Mouse (Mus musculus) liver, embryonic 14.5 days (tissue): ENCODE results near the gene Racgap1. TPM values are rescaled to one million over a fixed set of nuclear protein-coding genes. Genes with fewer than 3 reads are reported as not detected.

Source experiments
- ATAC-seq: fragments of 200-750 bp; cut with Nextera tagmentation; 2 replicates; pipeline ENCODE4 v1.8.0; 2017; ENCODE audit warnings: moderate number of reproducible peaks, mild to moderate bottlenecking, moderate library complexity; ENCODE audit not compliant: insufficient read depth
- DNase-seq, 3 experiments: peaks; one replicate each; pipeline ENCODE4 v3.0.0-alpha.2; 2012 to 2013; ENCODE audit warnings: low read depth in 3 of 3, low spot score in 3 of 3
- H3K27ac ChIP-seq: fragments of 300-500 bp; sonication (generic); 2 replicates; pipeline ENCODE4 v1.5.1; 2014; ENCODE audit warnings: moderate library complexity, mild to moderate bottlenecking, control low read depth, inconsistent platforms
- H3K27me3 ChIP-seq: fragments of 300-500 bp; sonication (generic); 2 replicates; pipeline ENCODE4 v1.6.1; 2014; ENCODE audit warnings: mild to moderate bottlenecking, low read length, moderate library complexity; ENCODE audit not compliant: control insufficient read depth, insufficient read depth
- H3K36me3 ChIP-seq: fragments of 300-500 bp; sonication (generic); replicated peaks from 2 replicates; pipeline ENCODE4 v1.6.1; 2014; ENCODE audit warnings: low read depth; ENCODE audit not compliant: control insufficient read depth, insufficient read depth
- H3K4me1 ChIP-seq, 2 experiments: fragments of 200-500 bp in 1 of 2; fragments of 300-500 bp in 1 of 2; sonication (generic) in 1 of 2; replicated peaks; 2 replicates each; pipeline ENCODE4 v1.6.1; 2012 to 2014; ENCODE audit warnings: antibody characterized with exemption in 1 of 2, inconsistent platforms in 1 of 2, low read length in 1 of 2; ENCODE audit not compliant: control insufficient read depth in 2 of 2, insufficient read depth in 2 of 2
- H3K4me2 ChIP-seq: fragments of 300-500 bp; sonication (generic); 2 replicates; pipeline ENCODE4 v1.6.1; 2014; ENCODE audit warnings: low read depth, mild to moderate bottlenecking, control low read depth, moderate library complexity
- H3K4me3 ChIP-seq, 2 experiments: fragments of 200-500 bp in 1 of 2; fragments of 300-500 bp in 1 of 2; sonication (generic) in 1 of 2; 2 replicates each; pipeline ENCODE4 v1.5.1; 2012 to 2014; ENCODE audit warnings: low read depth in 2 of 2, low read length in 2 of 2, mild to moderate bottlenecking in 2 of 2, control low read depth in 1 of 2, inconsistent platforms in 1 of 2, moderate library complexity in 1 of 2; ENCODE audit not compliant: insufficient read depth in 1 of 2
- H3K9ac ChIP-seq: fragments of 300-500 bp; sonication (generic); replicated peaks from 2 replicates; pipeline ENCODE4 v1.6.1; 2014; ENCODE audit warnings: mild to moderate bottlenecking, control low read depth, moderate library complexity
- H3K9me3 ChIP-seq: fragments of 300-500 bp; sonication (generic); 2 replicates; pipeline ENCODE4 v1.6.1; 2016; ENCODE audit warnings: low read length, mixed read lengths; ENCODE audit not compliant: control insufficient read depth
- CTCF ChIP-seq: IDR thresholded peaks from 2 replicates; pipeline ENCODE4 v1.5.1; 2016; ENCODE audit warnings: antibody characterized with exemption, low read depth, control low read depth
- EP300 ChIP-seq: IDR thresholded peaks from 2 replicates; pipeline ENCODE4 v1.6.1; 2016; ENCODE audit warnings: antibody characterized with exemption, low read depth
- WGBS: fragments of 180-500 bp; shearing (Covaris S2); extraction: QIAGEN DNeasy Blood & Tissue Kit; methylation state at CpG from one replicate; pipeline ENCODE4 v1.1.7; 2014; ENCODE audit not compliant: insufficient replicate concordance; 5-methylcytosine and 5-hydroxymethylcytosine counted together
- polyA plus RNA-seq, 2 experiments: library from polyadenylated mRNA; depleted of rRNA in 1 of 2; stranded (reverse) in 1 of 2; unstranded in 1 of 2; fragments of >200 nt; fragmentation: Nextera tagmentation in 1 of 2; extraction: Ambion mirVana in 1 of 2; gene quantifications; 2 replicates each; pipeline versions ENCODE4 v1.2.1 to v1.2.3; 2012 to 2014

Racgap1 gene
- polyA plus RNA-seq, 2 experiments, result 51.1 to 53.5 TPM

GRCm38 (mm10) chr15:99671783-99672182 lies 20.3 kb upstream of the Racgap1 start:
- 52% methylated on average over 14 of the region's 14 CpGs for WGBS
- no peaks in the 10 kb centered on the region for H3K36me3 ChIP-seq
- no peak for DNase-seq
- no peaks in the 10 kb centered on the region; a peak in 1 of 4 replicates for H3K4me1 ChIP-seq
- no peak overlapping the region for H3K4me3 ChIP-seq
- no peak overlapping the region for H3K27ac ChIP-seq
- ATAC-seq, result no peak
- H3K9ac ChIP-seq, result no peak overlapping the region
- TF ChIP-seq EP300 (no peak), CTCF (no peak)
- H3K27me3 ChIP-seq, result peaks cover 62% of the 10 kb centered on the region
- no peak overlapping the region for H3K4me2 ChIP-seq
- H3K9me3 ChIP-seq, result no peaks in the 10 kb centered on the region

GRCm38 (mm10) chr15:99670964-99671670 lies 19.7 kb upstream of the Racgap1 start:
- Histone ChIP-seq H3K4me1 (no peaks in the 10 kb centered on the region; a peak in 1 of 4 replicates), H3K9ac (no peak overlapping the region), H3K4me3 (peak overlapping the region in 1 of 2 experiments; percentile 32; a peak in 2 of 4 replicates), H3K36me3 (no peaks in the 10 kb centered on the region), H3K4me2 (peak overlapping the region; percentile 54), H3K9me3 (no peaks in the 10 kb centered on the region), H3K27ac (no peak overlapping the region), H3K27me3 (peaks cover 69% of the 10 kb centered on the region)
- ATAC-seq (no peak), DNase-seq (no peak)
- TF ChIP-seq EP300 (no peak), CTCF (no peak)
- 15% methylated on average over 6 of the region's 17 CpGs for WGBS

- Histone ChIP-seq H3K4me3 (peak within 1 kb of the TSS in 1 of 2 experiments; percentile 32; a peak in 2 of 4 replicates), H3K27me3 (peaks cover 77% of the 10 kb centered on the region)
Observed at GRCm38 (mm10) chr15:99670154-99670821, 18.8 kb upstream of the Racgap1 start, which contains the start of gene Asic1. Gene Asic1 (plus strand): TSS chr15:99670368.

DNA sequence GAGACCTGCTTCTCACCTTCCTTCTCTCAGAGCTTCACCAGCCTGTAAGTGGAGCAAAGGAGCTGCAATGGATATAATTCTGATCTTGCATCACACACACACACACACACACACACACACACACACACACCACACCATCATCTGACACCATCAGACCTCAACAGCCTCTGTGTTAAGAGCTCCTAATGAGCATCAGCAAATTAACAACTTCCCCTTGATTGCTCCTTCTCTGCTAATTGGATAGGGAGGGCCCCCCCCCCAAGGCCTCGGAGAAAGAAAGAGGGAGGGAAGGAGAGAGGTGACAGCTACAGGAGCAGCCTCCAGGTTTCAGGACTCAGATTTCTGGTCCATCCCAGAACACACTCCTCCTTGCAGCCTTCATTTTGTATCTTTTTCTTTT lies 17.9 kb upstream of the Racgap1 start:
- 10% methylated on average over 1 of the region's 1 CpGs for WGBS
- Histone ChIP-seq H3K9ac (no peak overlapping the region), H3K9me3 (no peaks in the 10 kb centered on the region), H3K27me3 (peaks cover 81% of the 10 kb centered on the region), H3K27ac (no peak overlapping the region), H3K36me3 (no peaks in the 10 kb centered on the region), H3K4me2 (no peak overlapping the region), H3K4me3 (no peak overlapping the region), H3K4me1 (peaks cover 9 to 10% of the 10 kb centered on the region in 2 experiments)
- DNase-seq, result no peak
- no peak for ATAC-seq
- TF ChIP-seq EP300 (no peak), CTCF (no peak)

More at GRCm38 (mm10) chr15:99670154-99670821, 18.8 kb upstream of the Racgap1 start, which contains the start of gene Asic1:
- Histone ChIP-seq H3K4me2 (peak within 1 kb of the TSS; percentile 54), H3K9ac (no peak within 1 kb of the TSS), H3K36me3 (no peaks in the 10 kb centered on the region), H3K9me3 (no peaks in the 10 kb centered on the region), H3K4me1 (peaks cover under 1 to 4% of the 10 kb centered on the region in 2 experiments), H3K27ac (no peak within 1 kb of the TSS)
- ATAC-seq, result peak; percentile 60; the same call in 1 of the 2 replicates
- no peak for DNase-seq
- TF ChIP-seq EP300 (no peak), CTCF (0 out of 2 replicates have a peak, but pooled peaks have one; percentile 1)
- WGBS, result under 1% methylated on average over 72 of the region's 74 CpGs

- peak in 2 of 3 experiments; percentile 34 for DNase-seq
- Histone ChIP-seq H3K27me3 (peaks cover 81% of the 10 kb centered on the region), H3K4me1 (peaks cover 14 to 15% of the 10 kb centered on the region in 2 experiments), H3K27ac (no peak overlapping the region), H3K4me2 (no peak overlapping the region), H3K4me3 (no peak overlapping the region), H3K36me3 (no peaks in the 10 kb centered on the region), H3K9ac (no peak overlapping the region), H3K9me3 (no peaks in the 10 kb centered on the region)
- TF ChIP-seq EP300, result no peak
- peak; percentile 95 for TF ChIP-seq CTCF
- no peak for ATAC-seq
- WGBS, result 4% methylated on average over 12 of the region's 12 CpGs
Observed at GRCm38 (mm10) chr15:99668881-99669280, 17.4 kb upstream of the Racgap1 start.
